Mouse (Mus musculus): ENCODE measurements around the gene Rsph1. TPM values are rescaled to one million over a fixed set of nuclear protein-coding genes. Genes with fewer than 3 reads are reported as not detected.

The Rsph1 gene
- polyA plus RNA-seq, 1 experiment from 2014 or later = 1.8 TPM

- no peak overlapping the region for H3K27ac ChIP-seq
- DNase-seq (ENCODE audit: low spot score) = no peak
- H3K36me3 ChIP-seq = no peaks in the 10 kb centered on the region
- 0 out of 2 replicates have a peak, but pooled peaks cover under 1% of the 10 kb centered on the region for H3K4me1 ChIP-seq
- no peaks in the 10 kb centered on the region for H3K27me3 ChIP-seq (ENCODE audit: insufficient read depth, poor library complexity, severe bottlenecking)
- 72% methylated on average over 3 of the region's 3 CpGs for WGBS
- no peak overlapping the region for H3K4me3 ChIP-seq
- H3K9me3 ChIP-seq = no peaks in the 10 kb centered on the region
Observed at GRCm38 (mm10) chr17:31226368-31226767, 50.8 kb downstream of the Rsph1 start.

GRCm38 (mm10) chr17:31224591-31224990 is 52.6 kb downstream of the Rsph1 start:
- no peak for DNase-seq (ENCODE audit: low spot score)
- Histone ChIP-seq H3K27me3 (ENCODE audit: insufficient read depth, poor library complexity, severe bottlenecking) (no peaks in the 10 kb centered on the region), H3K4me3 (no peak overlapping the region), H3K36me3 (no peaks in the 10 kb centered on the region), H3K27ac (no peak overlapping the region), H3K9me3 (no peaks in the 10 kb centered on the region), H3K4me1 (no peaks in the 10 kb centered on the region)
- 77% methylated on average over 8 of the region's 8 CpGs for WGBS

DNA sequence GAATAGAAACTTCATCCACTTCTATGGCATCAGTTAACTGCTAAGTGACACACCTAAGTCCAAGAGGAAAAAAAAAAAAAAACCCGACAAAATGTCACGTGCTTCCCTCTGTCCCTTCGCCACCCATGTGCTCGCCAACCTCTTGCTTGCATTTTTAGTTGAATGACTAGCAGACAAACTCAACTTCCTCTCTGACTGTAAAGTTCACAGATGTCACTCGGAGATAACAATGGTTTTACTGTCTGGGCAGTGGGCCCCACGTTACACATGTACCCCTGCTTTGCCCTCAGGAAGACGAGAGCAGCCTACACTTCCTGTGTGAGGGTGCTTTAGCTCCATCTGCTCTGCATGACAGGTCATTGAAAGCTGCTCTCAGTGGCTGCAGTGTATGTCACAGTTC is 53.3 kb downstream of the Rsph1 start:
- Histone ChIP-seq H3K9me3 (no peaks in the 10 kb centered on the region), H3K4me3 (no peak overlapping the region), H3K27me3 (ENCODE audit: insufficient read depth, poor library complexity, severe bottlenecking) (no peaks in the 10 kb centered on the region), H3K36me3 (no peaks in the 10 kb centered on the region), H3K4me1 (no peaks in the 10 kb centered on the region), H3K27ac (no peak overlapping the region)
- 58% methylated on average over 7 of the region's 7 CpGs for WGBS
- no peak for DNase-seq (ENCODE audit: low spot score)

DNA sequence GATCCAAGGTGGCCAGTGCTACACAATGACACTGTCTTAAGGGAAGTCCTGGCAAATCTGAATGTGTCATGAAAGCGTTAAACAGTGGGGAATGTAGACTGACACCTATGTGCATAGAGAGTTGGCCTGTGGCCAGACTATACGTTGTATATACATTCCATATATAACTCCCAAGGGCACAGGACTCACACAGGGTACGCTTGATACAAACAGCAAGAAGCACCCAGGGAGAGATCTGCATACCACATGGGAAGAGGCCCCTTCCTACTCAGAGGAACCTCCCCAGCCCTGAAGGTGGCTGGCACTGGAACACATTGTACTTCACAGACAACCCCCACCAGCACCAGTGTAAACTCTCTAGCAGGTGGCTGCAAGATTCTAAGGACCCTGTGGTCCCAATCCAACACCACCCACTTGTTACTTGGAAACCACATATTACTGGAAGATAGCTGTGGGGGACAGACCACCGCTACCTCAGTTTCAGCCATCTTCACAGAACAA is 54.3 kb downstream of the Rsph1 start:
- no peak for DNase-seq (ENCODE audit: low spot score)
- H3K4me1 ChIP-seq = no peaks in the 10 kb centered on the region
- H3K9me3 ChIP-seq = no peaks in the 10 kb centered on the region
- no peak overlapping the region for H3K4me3 ChIP-seq
- H3K27ac ChIP-seq = no peak overlapping the region
- 76% methylated on average over 4 of the region's 4 CpGs for WGBS
- H3K36me3 ChIP-seq = no peaks in the 10 kb centered on the region
- no peaks in the 10 kb centered on the region for H3K27me3 ChIP-seq (ENCODE audit: insufficient read depth, poor library complexity, severe bottlenecking)

- DNase-seq (ENCODE audit: low spot score) = no peak
Observed at GRCm38 (mm10) chr17:31216068-31216955, 60.9 kb downstream of the Rsph1 start.

GRCm38 (mm10) chr17:31211881-31212280 is 65.3 kb downstream of the Rsph1 start:
- Histone ChIP-seq H3K4me1 (peaks cover 9% of the 10 kb centered on the region), H3K9me3 (no peaks in the 10 kb centered on the region), H3K36me3 (no peaks in the 10 kb centered on the region), H3K4me3 (no peak overlapping the region), H3K27ac (no peak overlapping the region), H3K27me3 (ENCODE audit: insufficient read depth, poor library complexity, severe bottlenecking) (0 out of 2 replicates have a peak, but pooled peaks cover 10% of the 10 kb centered on the region)
- no peak for DNase-seq (ENCODE audit: low spot score)
- WGBS = 86% methylated on average over 6 of the region's 6 CpGs

More at GRCm38 (mm10) chr17:31216068-31216955, 60.9 kb downstream of the Rsph1 start:
- no peaks in the 10 kb centered on the region for H3K36me3 ChIP-seq
- no peaks in the 10 kb centered on the region for H3K4me1 ChIP-seq
- no peaks in the 10 kb centered on the region for H3K9me3 ChIP-seq
- 44% methylated on average over 5 of the region's 5 CpGs for WGBS
- H3K27ac ChIP-seq = no peak overlapping the region
- no peak overlapping the region for H3K4me3 ChIP-seq
- 0 out of 2 replicates have a peak, but pooled peaks cover 2% of the 10 kb centered on the region for H3K27me3 ChIP-seq (ENCODE audit: insufficient read depth, poor library complexity, severe bottlenecking)

GRCm38 (mm10) chr17:31210299-31210698 is 66.9 kb downstream of the Rsph1 start:
- no peaks in the 10 kb centered on the region for H3K36me3 ChIP-seq
- H3K4me3 ChIP-seq = no peak overlapping the region
- DNase-seq (ENCODE audit: low spot score) = no peak
- 60% methylated on average over 7 of the region's 7 CpGs for WGBS
- no peaks in the 10 kb centered on the region for H3K9me3 ChIP-seq
- peaks cover 9% of the 10 kb centered on the region for H3K4me1 ChIP-seq
- 0 out of 2 replicates have a peak, but pooled peaks cover 10% of the 10 kb centered on the region for H3K27me3 ChIP-seq (ENCODE audit: insufficient read depth, poor library complexity, severe bottlenecking)
- no peak overlapping the region for H3K27ac ChIP-seq

- no peaks in the 10 kb centered on the region for H3K9me3 ChIP-seq
- H3K36me3 ChIP-seq = no peaks in the 10 kb centered on the region
- H3K4me1 ChIP-seq = peaks cover 9% of the 10 kb centered on the region
- H3K4me3 ChIP-seq = no peak overlapping the region
- no peak overlapping the region for H3K27ac ChIP-seq
- no peak for DNase-seq (ENCODE audit: low spot score)
- 0 out of 2 replicates have a peak, but pooled peaks cover 10% of the 10 kb centered on the region for H3K27me3 ChIP-seq (ENCODE audit: insufficient read depth, poor library complexity, severe bottlenecking)
- WGBS = 92% methylated on average over 11 of the region's 11 CpGs
Observed at GRCm38 (mm10) chr17:31209376-31209930, 67.7 kb downstream of the Rsph1 start.

DNA sequence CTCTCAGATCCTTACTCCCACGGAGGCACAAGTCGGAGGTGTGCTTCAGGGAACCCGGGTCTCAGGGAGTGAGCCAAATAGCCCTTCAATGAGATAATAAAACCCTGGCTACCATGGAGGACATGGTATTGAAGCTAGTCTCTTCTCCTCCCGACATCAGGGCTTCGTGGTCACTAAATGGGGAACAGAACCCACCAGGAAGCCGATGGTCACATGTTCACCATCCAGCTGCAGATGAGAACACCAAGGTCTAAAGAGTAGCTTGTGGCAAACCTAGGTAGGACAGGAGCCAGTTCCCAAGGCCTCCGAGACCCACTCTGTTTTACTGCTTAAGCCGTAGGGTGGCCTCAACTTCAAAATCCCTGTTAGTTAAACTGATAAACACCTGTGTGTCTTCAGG is 68.5 kb downstream of the Rsph1 start:
- no peaks in the 10 kb centered on the region for H3K9me3 ChIP-seq
- WGBS = 84% methylated on average over 8 of the region's 8 CpGs
- H3K4me3 ChIP-seq = no peak overlapping the region
- H3K4me1 ChIP-seq = peaks cover 9% of the 10 kb centered on the region
- 0 out of 2 replicates have a peak, but pooled peaks cover 10% of the 10 kb centered on the region for H3K27me3 ChIP-seq (ENCODE audit: insufficient read depth, poor library complexity, severe bottlenecking)
- H3K36me3 ChIP-seq = no peaks in the 10 kb centered on the region
- DNase-seq (ENCODE audit: low spot score) = no peak
- H3K27ac ChIP-seq = no peak overlapping the region

GRCm38 (mm10) chr17:31207771-31208334 is 69.3 kb downstream of the Rsph1 start, which contains the start of gene Ubash3a:
Ubash3a (plus strand) TSS chr17:31207873.
- Histone ChIP-seq H3K27ac (no peak within 1 kb of the TSS), H3K4me1 (peaks cover 9% of the 10 kb centered on the region), H3K27me3 (ENCODE audit: insufficient read depth, poor library complexity, severe bottlenecking) (0 out of 2 replicates have a peak, but pooled peaks cover 10% of the 10 kb centered on the region), H3K36me3 (no peaks in the 10 kb centered on the region), H3K4me3 (no peak within 1 kb of the TSS), H3K9me3 (no peaks in the 10 kb centered on the region)
- WGBS = 46% methylated on average over 12 of the region's 12 CpGs
- DNase-seq (ENCODE audit: low spot score) = no peak

Data from heart, embryonic 10.5 days (tissue).